Mouse (Mus musculus): Measurements from ENCODE around the gene Peg3. TPM values are rescaled to one million over a fixed set of nuclear protein-coding genes. Genes with fewer than 3 reads are reported as not detected.
"Not testable (repeated sequence)": the region's sequence is repeated elsewhere in the genome, so short reads cannot be mapped to it uniquely, and the experiment has no call there.

Peg3 gene
- 34.1 and 38.6 TPM in 2 replicates for polyA plus RNA-seq (2012; rRNA removed)

- peak; percentile 65 for DNase-seq (ENCODE audit: low spot score)
Observed at GRCm38 (mm10) chr7:6730241-6730640, at the start of gene Peg3, which contains the start of gene Usp29. TSS of gene Peg3 (minus strand) at chr7:6730431. TSS of gene Usp29 (plus strand) at chr7:6730578.

- no peak for DNase-seq (ENCODE audit: low spot score)
Observed at GRCm38 (mm10) chr7:6779172-6779571, 48.9 kb upstream of the Peg3 start.

DNA sequence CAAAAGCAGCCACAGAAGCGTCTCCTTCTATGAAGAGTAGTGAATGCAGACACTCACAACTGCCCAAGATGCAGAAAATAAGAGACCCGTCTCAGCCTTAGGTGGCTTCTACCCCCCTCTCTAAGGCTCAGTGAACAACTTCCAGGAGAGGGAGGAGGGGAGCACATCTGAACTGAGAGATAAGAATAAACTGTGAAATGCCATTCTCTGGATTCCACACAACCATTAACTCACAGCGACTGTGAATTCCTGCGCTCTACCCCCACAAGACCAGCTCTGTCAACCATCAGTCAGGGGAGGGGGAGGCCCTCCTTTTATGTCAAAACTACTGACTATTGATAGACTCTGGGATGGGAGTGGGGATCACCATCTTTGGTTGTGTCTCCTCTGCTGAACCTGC lies 47.5 kb upstream of the Peg3 start:
- no peak for DNase-seq (ENCODE audit: low spot score)

DNA sequence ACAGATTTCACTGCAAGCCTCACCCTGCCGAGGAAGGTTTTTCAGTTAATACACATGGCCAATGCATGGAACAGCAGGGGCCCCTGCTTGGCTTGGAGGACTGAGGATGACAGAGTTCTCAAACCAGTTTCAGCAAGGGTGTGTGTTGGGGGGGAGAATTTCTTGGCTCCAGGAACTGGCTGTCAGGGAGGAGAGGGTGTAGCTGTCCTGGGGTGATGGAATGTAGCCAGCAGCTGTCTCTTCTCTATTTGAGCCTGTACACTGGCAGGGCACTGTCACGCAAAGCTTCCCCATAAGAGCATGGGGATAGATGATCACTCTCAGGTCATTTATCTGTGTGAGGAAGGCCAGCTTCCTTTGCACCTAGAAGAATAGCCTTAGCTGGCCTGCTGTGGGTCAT lies 46.9 kb upstream of the Peg3 start:
- DNase-seq (ENCODE audit: low spot score), result no peak

DNA sequence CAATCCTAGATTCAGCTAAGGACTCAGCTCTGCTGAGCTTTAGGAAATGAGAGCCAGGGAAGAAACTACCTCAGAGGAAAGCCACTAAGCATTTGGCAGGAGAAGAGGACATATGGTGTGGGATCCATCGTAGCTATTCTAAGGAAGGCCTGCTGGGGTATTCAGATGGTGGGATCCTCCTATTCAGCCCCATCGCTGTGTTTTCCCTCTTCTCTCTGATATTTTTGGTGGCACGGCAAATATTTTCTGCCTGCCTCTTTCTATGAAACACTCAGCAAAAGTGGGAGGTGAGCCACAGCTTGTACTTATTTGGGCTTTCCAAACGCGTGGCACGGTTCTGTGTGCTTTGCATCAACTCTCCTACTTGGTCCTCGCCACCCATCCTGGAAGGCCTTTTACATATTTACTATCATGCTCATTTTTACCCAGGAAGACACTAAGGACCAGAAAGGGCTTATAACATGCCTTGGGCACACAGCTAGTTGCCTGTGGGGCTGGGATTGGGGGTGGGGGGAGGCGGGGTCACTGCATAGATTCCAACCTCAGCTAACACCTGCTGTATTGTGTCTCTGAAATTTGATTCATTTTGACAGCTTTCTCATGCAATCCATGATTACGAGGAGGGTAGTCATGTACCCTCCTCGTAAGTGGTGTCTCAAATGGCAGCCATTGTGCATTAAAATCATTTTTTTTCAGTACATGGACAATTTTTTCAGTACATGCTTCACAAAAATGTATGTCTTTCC lies 46.3 kb upstream of the Peg3 start:
- DNase-seq (ENCODE audit: low spot score), result no peak

- not testable (repeated sequence) for DNase-seq (ENCODE audit: low spot score)
Observed at GRCm38 (mm10) chr7:6773865-6774413, 43.7 kb upstream of the Peg3 start.

- DNase-seq (ENCODE audit: low spot score), result no peak
Observed at GRCm38 (mm10) chr7:6770286-6770685, 40.1 kb upstream of the Peg3 start.

- DNase-seq (ENCODE audit: low spot score), result no peak
Observed at GRCm38 (mm10) chr7:6765240-6765639, 35.0 kb upstream of the Peg3 start.

GRCm38 (mm10) chr7:6760170-6760569 lies 29.9 kb upstream of the Peg3 start:
- no peak for DNase-seq (ENCODE audit: low spot score)

DNA sequence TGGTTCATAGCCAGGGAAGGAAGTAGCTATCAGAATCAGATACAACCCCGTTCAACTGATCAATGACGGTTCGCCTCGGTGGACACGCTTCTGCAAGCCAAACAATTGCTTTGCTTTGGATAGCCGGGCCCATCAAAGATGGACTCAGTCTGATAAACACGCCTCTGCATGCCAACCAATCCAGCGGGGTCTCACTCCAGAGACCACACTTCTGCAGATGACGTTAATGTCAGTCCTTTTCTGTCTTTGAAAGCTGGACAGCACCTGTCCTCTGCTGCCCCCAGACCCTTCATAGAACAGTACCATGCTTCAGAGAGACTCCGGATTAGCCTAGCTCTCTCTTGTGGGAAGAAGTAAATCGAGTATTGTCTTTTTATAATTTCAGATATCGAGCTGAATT lies 29.5 kb upstream of the Peg3 start:
- no peak for DNase-seq (ENCODE audit: low spot score)

GRCm38 (mm10) chr7:6756777-6757291 lies 26.6 kb upstream of the Peg3 start:
- DNase-seq (ENCODE audit: low spot score), result no peak

GRCm38 (mm10) chr7:6753440-6753839 lies 23.2 kb upstream of the Peg3 start:
- DNase-seq (ENCODE audit: low spot score), result no peak

DNA sequence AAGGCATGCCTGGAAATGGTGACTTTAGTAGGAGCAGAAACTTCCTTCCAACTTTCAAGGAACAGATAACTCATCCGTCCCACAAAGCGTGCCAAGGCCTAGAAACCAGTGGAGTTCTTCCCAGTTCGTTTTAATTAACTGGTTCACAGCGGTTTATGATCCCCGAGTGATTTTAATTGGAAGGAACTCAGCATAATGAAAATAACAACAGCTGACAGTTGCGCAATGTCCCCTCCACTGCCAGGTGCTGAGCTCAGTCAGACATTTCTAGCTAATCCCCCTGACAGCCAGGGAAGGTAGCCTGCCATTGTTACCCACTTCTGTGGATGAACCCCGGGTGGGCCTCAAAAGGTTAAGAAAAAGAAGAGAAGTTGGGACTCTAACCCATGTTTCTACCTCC lies 19.0 kb upstream of the Peg3 start:
- no peak for DNase-seq (ENCODE audit: low spot score)

GRCm38 (mm10) chr7:6744281-6744904 lies 14.2 kb upstream of the Peg3 start:
- DNase-seq (ENCODE audit: low spot score), result no peak

DNA sequence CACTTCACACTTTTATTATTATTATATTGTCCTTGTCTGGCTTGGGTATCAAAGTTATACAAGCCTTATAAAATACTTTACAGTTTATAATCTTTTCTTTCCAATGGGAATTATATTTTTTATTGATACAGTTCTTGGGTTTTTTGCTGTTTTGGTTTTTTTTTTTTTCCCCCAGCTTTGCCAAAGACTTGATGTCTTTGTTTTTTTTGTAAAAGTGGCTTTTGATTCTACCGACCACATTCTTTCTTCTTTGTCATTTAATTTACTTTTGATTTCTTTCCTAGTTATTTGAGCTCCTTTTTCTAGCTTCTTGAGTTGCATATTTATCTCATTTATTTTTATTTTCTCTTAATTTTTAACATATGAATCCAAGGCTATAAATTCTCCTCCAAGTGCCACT lies 5.8 kb upstream of the Peg3 start:
- no peak for DNase-seq (ENCODE audit: low spot score)

DNA sequence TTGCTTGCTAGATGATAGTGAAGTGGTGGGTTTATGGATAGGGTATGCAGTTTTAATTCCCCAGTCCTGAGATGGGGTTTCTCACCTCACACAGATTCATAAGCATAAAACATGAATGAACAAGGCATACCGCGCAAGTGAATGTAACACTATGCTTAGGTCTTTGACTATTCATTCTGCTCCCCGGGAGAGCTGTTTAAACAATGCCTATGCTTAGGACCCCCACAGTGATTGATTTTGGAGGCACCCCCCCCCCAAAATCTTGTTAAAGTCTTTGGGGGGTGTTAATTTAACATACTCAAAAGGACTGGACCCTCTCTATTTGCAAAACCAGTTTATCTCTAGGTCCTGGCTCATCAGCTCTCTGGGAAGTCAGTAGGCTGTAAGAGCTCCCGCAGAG lies 1.7 kb upstream of the Peg3 start:
- no peak for DNase-seq (ENCODE audit: low spot score)

DNA sequence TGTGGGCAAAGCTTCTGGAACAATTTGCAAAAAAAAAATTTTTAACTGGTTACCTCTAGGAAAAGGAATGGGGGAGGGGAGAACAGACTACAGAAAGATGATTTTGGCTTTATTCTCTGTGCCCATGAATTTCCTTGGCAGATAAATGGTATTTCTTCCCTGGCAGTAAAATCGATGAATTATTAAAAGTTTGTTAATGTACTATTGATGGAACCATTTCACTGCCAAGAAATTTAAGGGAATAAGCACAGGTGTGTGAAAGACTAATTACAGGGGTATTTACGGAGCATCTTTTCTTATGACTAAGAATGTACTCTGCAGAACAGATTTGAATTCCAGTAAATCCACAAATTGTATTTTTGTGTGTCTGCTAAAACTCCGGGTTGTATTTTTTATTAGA lies 1.1 kb upstream of the Peg3 start:
- DNase-seq (ENCODE audit: low spot score), result no peak

DNA sequence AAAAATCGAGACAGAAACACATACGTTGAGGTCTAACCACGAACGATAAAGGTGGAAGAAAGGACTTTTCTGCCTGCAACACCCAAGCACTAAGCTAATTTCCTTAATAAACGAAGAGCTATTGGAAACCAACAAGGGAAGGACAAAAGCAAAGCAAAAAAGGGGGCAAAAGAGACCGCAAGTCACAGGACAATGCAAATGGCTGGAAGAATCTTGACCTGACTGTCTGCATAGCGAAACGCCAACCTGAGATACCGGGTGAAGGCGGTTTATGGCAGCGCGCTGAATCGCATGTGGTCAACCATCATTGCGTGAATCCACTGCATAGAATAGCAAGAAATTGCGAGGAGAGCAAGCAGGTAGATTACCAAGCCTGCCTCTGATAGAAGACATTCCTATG lies 570 bp upstream of the Peg3 start:
- no peak for DNase-seq (ENCODE audit: low spot score)

DNA sequence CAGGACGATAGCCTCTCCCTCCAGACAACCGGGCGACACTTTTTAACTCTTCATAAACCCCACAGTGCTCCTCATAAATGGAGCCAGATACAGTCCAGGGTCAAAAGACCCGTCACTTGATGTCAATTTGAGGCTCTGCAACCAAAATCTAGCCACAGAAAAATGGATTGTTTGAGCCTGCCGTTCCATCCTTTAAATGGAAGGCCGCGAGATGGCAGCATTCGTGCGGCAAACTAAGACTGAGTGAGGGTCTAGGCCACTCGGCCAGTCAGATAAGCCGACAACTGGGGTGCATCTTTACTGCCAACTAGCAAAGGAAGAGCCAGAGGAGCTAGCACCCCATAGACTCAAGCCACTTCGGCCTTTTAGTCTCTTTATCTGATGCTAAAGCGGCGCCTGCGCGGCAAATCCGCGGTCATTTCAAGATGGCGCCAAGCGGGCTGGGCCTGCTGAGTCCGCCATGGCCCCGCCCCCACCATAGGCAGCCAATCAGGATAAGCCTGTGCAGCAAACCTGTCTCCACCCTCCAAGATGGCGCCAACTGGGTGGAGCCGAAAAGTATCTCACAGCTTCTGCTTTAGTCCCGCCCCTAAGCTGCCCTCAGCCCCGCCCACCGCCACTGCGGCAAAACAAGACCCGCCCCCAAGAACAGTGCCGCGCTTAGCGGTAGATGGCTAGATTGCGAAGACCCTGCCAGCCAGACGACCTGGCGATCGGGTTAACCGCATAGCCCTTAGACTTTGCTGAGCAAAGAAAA lies 992 bp downstream of the Peg3 start:
- peak; percentile 63 for DNase-seq (ENCODE audit: low spot score)

DNA sequence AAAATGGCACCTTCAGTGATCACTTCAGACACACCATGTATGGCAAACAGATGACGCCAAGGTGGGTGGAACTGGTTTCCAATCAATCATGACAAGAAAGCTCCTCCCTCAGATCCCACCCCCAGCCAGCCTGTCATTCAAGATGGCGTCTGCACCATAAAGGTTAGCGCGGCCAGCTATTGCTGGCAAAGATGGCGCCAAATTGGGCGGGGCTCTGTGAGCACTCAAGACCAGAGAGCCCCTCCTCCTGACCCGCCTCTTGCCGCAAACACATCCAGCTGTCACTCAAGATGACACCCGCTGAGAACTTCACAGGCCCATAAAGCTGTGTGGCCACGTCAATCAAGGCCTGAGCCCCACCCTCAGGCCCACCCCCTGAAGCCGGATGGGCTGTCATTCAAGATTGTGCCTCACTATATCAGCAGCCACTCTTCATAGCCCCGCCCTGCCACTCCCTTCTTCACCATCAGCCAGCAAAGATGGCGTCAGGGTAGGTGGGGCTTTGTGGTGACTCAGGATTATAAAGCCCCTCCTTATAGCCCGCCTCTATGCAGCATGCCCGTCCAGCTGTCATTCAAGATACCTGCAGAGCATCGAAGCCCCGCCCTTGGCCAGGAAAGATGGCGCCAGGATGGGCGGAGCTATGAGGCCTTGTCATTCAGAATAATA lies 1.8 kb downstream of the Peg3 start:
- peak; percentile 57 for DNase-seq (ENCODE audit: low spot score)

GRCm38 (mm10) chr7:6727351-6728121 lies 2.7 kb downstream of the Peg3 start:
- DNase-seq (ENCODE audit: low spot score), result peak; percentile 34
